Mouse (Mus musculus): ENCODE results near the gene Pou3f4. TPM values are rescaled to one million over a fixed set of nuclear protein-coding genes. Genes with fewer than 3 reads are reported as not detected.
"Not testable (repeated sequence)": the region's sequence is repeated elsewhere in the genome, so short reads cannot be mapped to it uniquely, and the experiment has no call there.

Gene Pou3f4
- polyA plus RNA-seq (2015; fragmentation: Nextera tagmentation; extraction: Ambion mirVana) = 26.2 and 26.3 TPM in 2 replicates

GRCm38 (mm10) chrX:110814151-110814571 is at the start of gene Pou3f4:
Gene Pou3f4 (plus strand): TSS chrX:110814280.
- H3K36me3 ChIP-seq (replicated peaks) = no peaks in the 10 kb centered on the region
- peak within 1 kb of the TSS; percentile 91 for H3K27ac ChIP-seq
- H3K9me3 ChIP-seq = no peaks in the 10 kb centered on the region
- H3K27me3 ChIP-seq (replicated peaks) = no peaks in the 10 kb centered on the region
- 21% methylated on average over 20 of the region's 20 CpGs for WGBS
- peak; percentile 95 for ATAC-seq (replicated peaks)
- peak within 1 kb of the TSS; percentile 63 for H3K4me3 ChIP-seq
- H3K4me2 ChIP-seq = peak within 1 kb of the TSS; percentile 49
- no peaks in the 10 kb centered on the region for H3K4me1 ChIP-seq
- peak within 1 kb of the TSS; percentile 65 for H3K9ac ChIP-seq

GRCm38 (mm10) chrX:110765939-110766338 is 48.1 kb upstream of the Pou3f4 start:
- no peaks in the 10 kb centered on the region for H3K4me1 ChIP-seq
- H3K4me3 ChIP-seq = no peak overlapping the region
- H3K4me2 ChIP-seq = no peak overlapping the region
- no peaks in the 10 kb centered on the region for H3K36me3 ChIP-seq (replicated peaks)
- no peak overlapping the region for H3K27ac ChIP-seq
- ATAC-seq (replicated peaks) = no peak
- no peak overlapping the region for H3K9ac ChIP-seq
- H3K27me3 ChIP-seq (replicated peaks) = no peaks in the 10 kb centered on the region
- 90% methylated on average over 1 of the region's 1 CpGs for WGBS
- no peaks in the 10 kb centered on the region for H3K9me3 ChIP-seq

- H3K9ac ChIP-seq; H3K36me3 ChIP-seq (replicated peaks); H3K9me3 ChIP-seq; H3K4me2 ChIP-seq; H3K4me1 ChIP-seq; ATAC-seq (replicated peaks); H3K27me3 ChIP-seq (replicated peaks); H3K4me3 ChIP-seq; H3K27ac ChIP-seq: not testable (repeated sequence)
These were observed 39.3 kb upstream of the Pou3f4 start for GRCm38 (mm10) chrX:110774807-110775206.

GRCm38 (mm10) chrX:110802502-110802901 is 11.6 kb upstream of the Pou3f4 start:
- no peaks in the 10 kb centered on the region for H3K36me3 ChIP-seq (replicated peaks)
- 37% methylated on average over 2 of the region's 2 CpGs for WGBS
- H3K4me3 ChIP-seq = no peak overlapping the region
- peak; percentile 97 for ATAC-seq (replicated peaks)
- no peak overlapping the region for H3K9ac ChIP-seq
- no peaks in the 10 kb centered on the region for H3K27me3 ChIP-seq (replicated peaks)
- no peaks in the 10 kb centered on the region for H3K4me1 ChIP-seq
- H3K27ac ChIP-seq = no peak overlapping the region
- H3K9me3 ChIP-seq = no peaks in the 10 kb centered on the region
- H3K4me2 ChIP-seq = no peak overlapping the region

- no peak overlapping the region for H3K9ac ChIP-seq
- H3K4me1 ChIP-seq = no peaks in the 10 kb centered on the region
- H3K4me3 ChIP-seq = peak overlapping the region; percentile 33
- no peaks in the 10 kb centered on the region for H3K9me3 ChIP-seq
- H3K36me3 ChIP-seq (replicated peaks) = no peaks in the 10 kb centered on the region
- ATAC-seq (replicated peaks) = no peak
- WGBS = 18% methylated on average over 4 of the region's 4 CpGs
- no peaks in the 10 kb centered on the region for H3K27me3 ChIP-seq (replicated peaks)
- peak overlapping the region; percentile 49 for H3K4me2 ChIP-seq
- peak overlapping the region; percentile 91 for H3K27ac ChIP-seq
These were observed 4.0 kb upstream of the Pou3f4 start for GRCm38 (mm10) chrX:110810001-110810578.

GRCm38 (mm10) chrX:110810753-110811506 is 3.1 kb upstream of the Pou3f4 start:
- Histone ChIP-seq H3K36me3 (replicated peaks) (no peaks in the 10 kb centered on the region), H3K4me3 (peak overlapping the region; percentile 33), H3K27ac (peak overlapping the region; percentile 91), H3K9me3 (no peaks in the 10 kb centered on the region), H3K9ac (no peak overlapping the region; the same call in 1 of the 2 replicates), H3K27me3 (replicated peaks) (no peaks in the 10 kb centered on the region), H3K4me1 (no peaks in the 10 kb centered on the region), H3K4me2 (peak overlapping the region; percentile 49)
- ATAC-seq (replicated peaks) = no peak
- WGBS = 21% methylated on average over 5 of the region's 5 CpGs

- Histone ChIP-seq H3K27me3 (replicated peaks) (no peaks in the 10 kb centered on the region), H3K4me3 (peak overlapping the region; percentile 33), H3K27ac (peak overlapping the region; percentile 91), H3K4me2 (peak overlapping the region; percentile 49), H3K9ac (peak overlapping the region; percentile 27), H3K9me3 (no peaks in the 10 kb centered on the region), H3K36me3 (replicated peaks) (no peaks in the 10 kb centered on the region), H3K4me1 (no peaks in the 10 kb centered on the region)
- no peak for ATAC-seq (replicated peaks)
- WGBS = 28% methylated on average over 5 of the region's 5 CpGs
These were observed 2.0 kb upstream of the Pou3f4 start for GRCm38 (mm10) chrX:110812071-110812470.

GRCm38 (mm10) chrX:110813401-110813800 is 679 bp upstream of the Pou3f4 start:
- Histone ChIP-seq H3K4me3 (peak overlapping the region; percentile 63), H3K4me2 (peak overlapping the region; percentile 49), H3K36me3 (replicated peaks) (no peaks in the 10 kb centered on the region), H3K9ac (peak overlapping the region; percentile 31; the same call in 1 of the 2 replicates), H3K4me1 (no peaks in the 10 kb centered on the region), H3K9me3 (no peaks in the 10 kb centered on the region), H3K27me3 (replicated peaks) (no peaks in the 10 kb centered on the region), H3K27ac (peak overlapping the region; percentile 91)
- 15% methylated on average over 5 of the region's 5 CpGs for WGBS
- ATAC-seq (replicated peaks) = no peak; the same call in 1 of the 2 replicates

GRCm38 (mm10) chrX:110814592-110815548 is 790 bp downstream of the Pou3f4 start:
- Histone ChIP-seq H3K27ac (peak overlapping the region; percentile 91), H3K9ac (peak overlapping the region; percentile 65), H3K4me3 (peak overlapping the region; percentile 63), H3K4me1 (no peaks in the 10 kb centered on the region), H3K4me2 (peak overlapping the region; percentile 49), H3K36me3 (replicated peaks) (no peaks in the 10 kb centered on the region), H3K9me3 (no peaks in the 10 kb centered on the region), H3K27me3 (replicated peaks) (no peaks in the 10 kb centered on the region)
- ATAC-seq (replicated peaks) = peak; percentile 51
- WGBS = 20% methylated on average over 52 of the region's 52 CpGs

- peak overlapping the region; percentile 65 for H3K9ac ChIP-seq
- ATAC-seq (replicated peaks) = no peak
These were observed 1.5 kb downstream of the Pou3f4 start for GRCm38 (mm10) chrX:110815549-110815930.

GRCm38 (mm10) chrX:110816609-110817008 is 2.5 kb downstream of the Pou3f4 start:
- no peaks in the 10 kb centered on the region for H3K4me1 ChIP-seq
- peak overlapping the region; percentile 49 for H3K4me2 ChIP-seq
- peak overlapping the region; percentile 91 for H3K27ac ChIP-seq
- 14% methylated on average over 16 of the region's 16 CpGs for WGBS
- ATAC-seq (replicated peaks) = no peak
- no peaks in the 10 kb centered on the region for H3K9me3 ChIP-seq
- H3K36me3 ChIP-seq (replicated peaks) = no peaks in the 10 kb centered on the region
- H3K9ac ChIP-seq = peak overlapping the region; percentile 65
- H3K27me3 ChIP-seq (replicated peaks) = no peaks in the 10 kb centered on the region
- H3K4me3 ChIP-seq = peak overlapping the region; percentile 63

More at GRCm38 (mm10) chrX:110815549-110815930, 1.5 kb downstream of the Pou3f4 start:
- Histone ChIP-seq H3K27me3 (replicated peaks) (no peaks in the 10 kb centered on the region), H3K4me3 (peak overlapping the region; percentile 63), H3K4me2 (peak overlapping the region; percentile 49), H3K27ac (peak overlapping the region; percentile 91), H3K9me3 (no peaks in the 10 kb centered on the region), H3K4me1 (no peaks in the 10 kb centered on the region), H3K36me3 (replicated peaks) (no peaks in the 10 kb centered on the region)
- WGBS = 52% methylated on average over 18 of the region's 18 CpGs

GRCm38 (mm10) chrX:110817211-110817610 is 3.1 kb downstream of the Pou3f4 start:
- no peaks in the 10 kb centered on the region for H3K36me3 ChIP-seq (replicated peaks)
- H3K4me3 ChIP-seq = peak overlapping the region; percentile 63
- no peaks in the 10 kb centered on the region for H3K9me3 ChIP-seq
- H3K9ac ChIP-seq = peak overlapping the region; percentile 65
- no peaks in the 10 kb centered on the region for H3K4me1 ChIP-seq
- peak overlapping the region; percentile 91 for H3K27ac ChIP-seq
- 28% methylated on average over 10 of the region's 10 CpGs for WGBS
- no peaks in the 10 kb centered on the region for H3K27me3 ChIP-seq (replicated peaks)
- H3K4me2 ChIP-seq = peak overlapping the region; percentile 49
- ATAC-seq (replicated peaks) = no peak

All from midbrain, embryonic 15.5 days (tissue).